Mouse (Mus musculus): ENCODE results near the gene Bmp8b. TPM values are rescaled to one million over a fixed set of nuclear protein-coding genes. Genes with fewer than 3 reads are reported as not detected.
"Not testable (repeated sequence)": the region's sequence is repeated elsewhere in the genome, so short reads cannot be mapped to it uniquely, and the experiment has no call there.

Bmp8b gene
- total RNA-seq, 2 experiments from 2014 or later, result not detected

DNA sequence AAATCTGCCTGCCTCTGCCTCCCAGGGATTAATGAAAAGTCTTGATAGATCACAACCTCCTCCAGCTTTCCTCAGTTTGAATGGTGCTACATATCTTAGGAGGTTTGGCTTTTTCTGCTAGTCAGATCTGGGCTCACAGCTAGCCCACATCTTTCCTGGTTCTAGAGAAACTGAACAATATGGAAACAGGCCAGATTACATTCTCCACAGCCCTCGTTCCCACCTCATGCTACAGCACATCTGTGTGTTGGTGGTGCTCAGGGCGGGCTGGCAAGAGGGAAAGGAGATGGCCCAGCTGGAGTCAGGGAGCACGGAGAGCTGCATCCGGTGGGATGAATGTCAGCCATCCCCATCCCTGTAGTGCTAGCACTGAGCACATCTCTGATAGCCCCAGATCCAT is 5.8 kb downstream of the Bmp8b start:
- intact Hi-C loops (cut with DNase I), result no loop called here
- no peak for DNase-seq

DNA sequence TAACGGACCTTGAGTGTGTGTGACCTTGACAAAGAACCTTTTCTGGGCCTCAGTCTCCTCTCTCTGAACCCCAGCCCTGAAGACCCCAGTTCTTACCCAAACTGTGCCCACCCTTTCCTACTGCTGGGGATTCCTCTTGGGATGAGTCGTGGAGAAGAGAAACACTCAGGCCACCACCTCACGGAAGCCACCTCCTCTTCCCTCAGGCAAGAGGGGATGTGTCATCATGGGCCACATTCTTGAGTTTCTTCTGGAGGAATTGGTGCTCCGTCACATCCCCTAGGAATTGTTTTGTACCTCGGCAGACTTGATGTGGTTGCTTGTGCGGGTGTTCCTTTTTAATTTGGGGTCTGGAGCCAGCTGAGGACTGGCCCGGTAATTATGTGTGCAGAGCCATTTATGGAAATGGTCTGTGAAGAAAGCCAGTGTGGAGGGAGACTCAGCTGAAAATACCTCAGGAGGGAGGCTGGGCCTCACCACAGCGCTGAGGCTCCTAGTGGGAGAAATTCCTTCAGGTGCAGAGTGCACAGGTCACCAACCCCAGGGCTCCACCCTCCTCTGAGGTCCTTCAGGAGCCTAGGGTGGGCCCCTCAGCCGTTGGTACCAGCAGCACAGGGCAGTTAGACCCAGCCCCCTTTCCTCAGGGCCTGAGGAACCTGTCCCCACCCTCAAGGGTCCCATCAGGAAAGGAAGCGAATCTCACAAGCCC is 6.5 kb downstream of the Bmp8b start:
- intact Hi-C loops (cut with DNase I); DNase-seq: not testable (repeated sequence)

DNA sequence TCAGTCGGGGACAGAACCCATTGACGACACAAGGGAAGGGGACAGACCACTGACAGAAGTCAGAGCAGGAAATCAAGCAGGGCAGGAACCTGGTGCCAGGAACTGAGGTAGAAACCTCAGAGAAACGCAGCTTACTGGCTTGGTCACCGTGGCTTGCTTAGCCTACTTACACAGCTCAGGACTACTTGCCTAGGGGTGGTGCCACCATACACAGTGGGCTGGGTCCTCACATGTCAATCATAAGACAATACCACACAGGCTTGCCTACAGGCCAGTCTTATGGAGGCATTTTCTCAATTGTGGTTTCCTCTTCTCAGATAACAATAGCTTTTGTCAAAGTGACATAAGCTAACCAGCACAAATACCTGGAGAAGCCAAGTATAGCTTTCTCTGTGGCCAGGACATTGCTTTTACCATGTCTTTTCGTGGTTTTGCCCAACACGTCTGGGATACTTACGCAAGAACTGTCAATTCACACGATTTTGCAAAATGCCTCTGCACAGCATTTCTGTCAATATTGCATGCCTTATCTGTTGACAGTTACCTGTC is 7.3 kb downstream of the Bmp8b start:
- intact Hi-C loops (cut with DNase I), result no loop called here
- no peak for DNase-seq

DNA sequence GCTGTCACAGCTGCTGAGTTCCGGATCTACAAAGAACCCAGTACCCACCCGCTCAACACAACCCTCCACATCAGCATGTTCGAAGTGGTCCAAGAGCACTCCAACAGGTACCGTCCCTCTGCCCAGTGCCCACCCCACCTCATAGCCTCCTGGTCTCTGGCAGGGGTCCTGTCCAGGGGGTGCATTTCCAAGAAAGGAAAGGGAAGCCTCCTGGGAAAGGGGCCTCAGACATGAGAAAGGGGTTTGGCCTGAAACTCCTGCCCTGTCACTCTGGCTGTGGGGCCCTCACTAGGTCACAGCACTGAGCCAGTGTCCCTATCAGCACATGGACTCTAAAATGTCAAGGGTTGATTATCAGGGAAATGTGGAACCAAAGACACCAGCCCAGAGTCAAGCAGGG is 9.7 kb downstream of the Bmp8b start:
- intact Hi-C loops (cut with DNase I); DNase-seq: not testable (repeated sequence)

DNA sequence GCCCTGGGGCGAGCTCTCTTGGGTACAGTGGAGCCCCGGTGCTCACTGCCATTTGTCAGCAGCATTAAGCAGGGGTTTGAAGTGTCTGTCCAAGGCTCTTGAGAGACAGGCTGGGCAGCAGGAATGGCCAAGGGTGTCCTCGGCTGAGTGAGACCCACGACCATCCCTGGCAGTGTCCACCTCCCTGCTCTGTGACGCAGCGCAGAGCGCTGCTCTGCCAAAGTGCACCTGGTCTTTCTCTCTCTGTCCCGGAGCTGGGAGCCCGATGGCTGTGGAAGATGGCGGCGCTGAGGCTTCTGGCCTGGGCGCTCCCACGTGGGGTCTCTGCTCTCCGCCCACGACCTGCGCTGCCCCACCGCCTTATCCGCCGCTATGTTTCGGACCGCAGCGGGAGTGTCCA is 11.0 kb downstream of the Bmp8b start, which contains the start of gene Oxct2b:
Oxct2b (plus strand) TSS at position 256 of the 400 bp plus-strand sequence.
- intact Hi-C loops (cut with DNase I), result no loop called here
- DNase-seq, result no peak

DNA sequence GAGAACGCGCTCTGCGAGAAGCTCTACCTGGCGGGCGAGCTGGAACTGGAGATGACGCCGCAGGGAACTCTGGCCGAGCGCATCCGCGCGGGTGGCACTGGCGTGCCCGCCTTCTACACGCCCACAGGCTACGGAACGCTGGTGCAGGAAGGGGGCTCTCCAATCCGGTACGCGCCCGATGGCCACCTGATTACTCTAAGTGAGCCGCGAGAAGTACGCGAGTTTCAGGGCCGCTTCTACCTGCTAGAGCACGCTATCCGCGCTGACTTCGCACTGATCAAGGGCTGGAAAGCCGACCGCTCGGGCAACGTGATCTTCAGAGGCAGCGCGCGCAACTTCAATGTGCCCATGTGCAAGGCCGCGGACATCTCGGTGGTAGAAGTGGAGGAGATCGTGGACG is 11.7 kb downstream of the Bmp8b start:
- DNase-seq; intact Hi-C loops (cut with DNase I): not testable (repeated sequence)

DNA sequence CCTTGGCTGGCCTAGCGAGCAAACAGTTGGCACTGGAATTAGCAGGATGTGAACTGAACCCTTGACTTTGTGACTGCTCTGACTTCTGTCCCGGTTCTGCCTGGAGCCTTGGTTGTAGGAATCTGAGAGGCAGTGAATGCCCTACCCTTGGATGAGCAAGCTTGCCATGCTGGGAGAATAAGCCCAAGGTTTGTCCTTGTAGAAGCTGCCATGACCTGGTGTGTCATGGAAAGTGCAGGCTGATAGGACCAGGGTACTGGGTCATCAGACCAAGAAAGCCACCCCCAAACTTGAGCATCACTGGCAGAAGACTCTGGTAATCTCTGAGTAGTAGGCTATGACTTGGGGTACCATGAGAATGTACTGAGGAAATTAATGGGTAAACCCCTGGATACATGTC is 16.3 kb downstream of the Bmp8b start:
- intact Hi-C loops (cut with DNase I), result no loop called here
- no peak for DNase-seq

DNA sequence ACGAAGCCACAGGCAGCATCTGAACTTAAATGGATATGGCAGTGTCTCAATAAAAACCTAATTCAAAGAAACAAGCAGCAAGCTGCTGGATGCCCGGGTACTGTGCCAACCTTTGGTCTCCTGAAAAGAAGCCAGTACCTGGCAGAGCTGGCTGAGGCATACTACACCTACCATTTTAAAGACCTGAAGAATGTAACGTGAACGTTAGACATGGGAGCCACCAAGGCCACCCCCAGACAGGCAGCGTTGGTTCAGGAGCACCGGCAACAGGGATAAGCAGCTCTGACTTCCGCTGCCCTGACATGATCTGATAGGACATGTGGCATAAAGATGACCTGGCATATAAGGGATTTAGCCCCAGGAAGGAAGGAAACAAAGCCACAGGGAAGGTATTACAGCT is 21.7 kb downstream of the Bmp8b start:
- DNase-seq, result no peak
- intact Hi-C loops (cut with DNase I), result no loop called here

DNA sequence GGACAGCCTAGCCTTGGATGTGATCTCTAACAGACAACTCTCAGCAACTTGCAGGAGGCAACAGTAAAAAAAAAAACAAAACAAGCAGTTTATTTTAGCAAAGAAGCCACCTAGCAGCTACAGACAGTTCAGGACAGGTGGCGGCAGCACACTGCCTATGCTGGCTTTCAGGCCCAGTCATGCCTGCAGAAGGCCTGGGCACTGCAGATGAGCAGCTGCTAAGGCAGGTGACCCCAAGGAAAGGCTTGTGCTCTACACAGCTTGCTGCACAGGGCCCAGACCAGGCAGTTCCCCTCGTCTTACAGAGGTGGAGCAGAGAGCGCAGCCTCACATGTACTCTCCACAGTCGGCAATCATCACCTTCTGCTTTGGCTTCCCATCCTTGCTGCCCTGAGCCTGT is 22.1 kb downstream of the Bmp8b start:
- intact Hi-C loops (cut with DNase I), result no loop called here
- no peak for DNase-seq

DNA sequence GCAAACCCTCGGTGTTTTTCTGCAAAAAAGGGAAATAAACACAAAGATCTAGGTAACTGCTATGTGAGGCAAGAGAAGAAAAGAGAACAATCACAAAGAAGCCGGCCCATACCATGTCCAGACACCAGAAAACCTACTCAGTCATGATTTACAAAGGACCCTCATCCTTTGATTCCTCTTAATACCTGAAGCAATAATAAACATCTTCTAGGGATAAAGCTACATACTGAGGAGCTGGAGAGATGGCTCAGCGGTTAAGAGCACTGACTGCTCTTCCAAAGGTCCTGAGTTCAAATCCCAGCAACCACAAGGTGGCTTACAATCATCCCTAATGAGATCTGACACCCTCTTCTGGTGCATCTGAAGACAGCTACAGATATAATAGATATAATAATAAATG is 32.6 kb downstream of the Bmp8b start:
- intact Hi-C loops (cut with DNase I), result no loop called here
- no peak for DNase-seq

DNA sequence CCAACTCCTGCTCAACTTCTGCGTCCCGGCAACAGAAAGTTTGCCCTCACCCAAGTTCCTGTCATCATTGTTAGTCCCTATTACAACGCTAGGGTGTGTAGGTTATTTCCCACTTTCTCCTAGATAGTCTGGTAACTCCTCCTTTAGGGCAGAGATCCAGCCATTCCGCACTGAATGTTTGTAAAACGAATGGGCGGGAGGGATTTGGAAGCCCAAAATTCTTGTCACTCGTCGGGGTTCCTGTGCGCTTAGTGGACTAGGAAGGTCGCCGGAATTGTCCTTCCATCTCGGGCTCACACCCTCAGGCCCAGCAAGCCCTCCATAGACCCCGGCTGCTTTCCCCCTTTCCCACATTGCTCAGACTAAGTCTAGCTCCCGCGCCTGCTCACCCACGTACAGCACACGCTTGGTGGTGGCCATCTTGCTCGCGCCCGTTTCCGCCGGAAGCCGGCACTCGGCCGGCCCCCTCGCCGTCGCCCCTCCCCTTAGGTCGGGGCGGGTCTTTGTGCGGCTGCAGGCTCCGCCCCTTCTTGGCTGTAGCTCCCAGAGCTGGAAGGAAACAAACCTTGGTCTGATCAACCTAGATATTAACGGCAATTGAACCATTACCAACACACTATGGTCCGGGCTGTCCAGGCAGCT is 34.7 kb downstream of the Bmp8b start, which contains the start of gene Ppie:
Ppie (minus strand) TSS at position 439 of the 642 bp plus-strand sequence.
- intact Hi-C loops (cut with DNase I), result no loop called here
- peak; percentile 83 to 87 for DNase-seq

DNA sequence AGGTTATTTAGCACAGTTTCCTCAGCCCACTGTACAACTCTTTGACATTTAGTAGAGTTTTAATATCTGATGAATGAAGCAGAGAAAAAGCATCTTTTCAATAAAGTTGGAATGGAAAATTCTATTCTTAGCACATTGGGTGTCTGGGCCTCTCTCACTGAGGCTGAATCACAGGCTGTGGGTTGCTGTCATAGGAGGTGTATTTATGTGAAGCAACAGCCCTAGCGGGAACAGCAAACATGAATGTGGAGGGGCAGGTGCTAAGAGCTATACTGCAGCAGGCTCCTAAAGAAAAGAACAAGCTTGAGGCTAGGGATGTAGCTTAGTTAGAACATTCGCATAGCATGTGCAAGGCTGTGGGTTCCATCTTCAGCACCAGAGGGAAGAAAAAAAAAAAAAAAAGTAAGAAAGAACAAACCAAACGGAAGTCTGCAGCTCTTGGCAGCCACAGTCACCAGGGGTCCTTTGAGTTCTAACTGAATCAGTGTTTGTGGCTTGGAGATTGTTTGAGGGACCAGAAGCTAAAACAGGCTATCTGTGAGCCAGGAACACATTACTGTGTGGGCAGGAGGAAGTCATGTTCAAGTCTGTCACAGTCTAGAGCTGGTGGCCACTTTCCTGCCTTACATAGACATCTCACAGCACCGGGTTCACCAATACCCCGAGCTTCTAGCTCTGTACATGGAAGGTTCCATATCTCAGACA is 42.6 kb downstream of the Bmp8b start:
- intact Hi-C loops (cut with DNase I), result no loop called here
- DNase-seq, result no peak

DNA sequence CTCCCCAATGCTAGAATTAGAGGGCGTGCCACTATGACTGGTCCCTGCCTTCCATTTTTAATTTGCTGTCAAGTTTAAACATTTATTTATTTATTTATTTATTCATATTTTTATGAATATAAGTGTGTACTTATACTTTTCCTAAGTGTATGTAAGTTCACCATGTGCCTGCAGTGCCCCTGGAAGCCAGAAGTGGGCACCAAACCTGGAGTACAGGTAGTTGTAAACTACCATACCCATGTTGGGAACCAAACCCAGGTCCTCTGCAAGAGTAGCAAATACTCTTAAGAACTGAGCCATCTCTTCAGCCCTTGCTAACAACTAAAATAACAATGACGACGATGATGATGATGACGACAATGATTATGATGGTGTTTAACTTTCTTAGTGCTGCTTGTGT is 47.0 kb downstream of the Bmp8b start:
- DNase-seq, result no peak
- intact Hi-C loops (cut with DNase I), result no loop called here

DNA sequence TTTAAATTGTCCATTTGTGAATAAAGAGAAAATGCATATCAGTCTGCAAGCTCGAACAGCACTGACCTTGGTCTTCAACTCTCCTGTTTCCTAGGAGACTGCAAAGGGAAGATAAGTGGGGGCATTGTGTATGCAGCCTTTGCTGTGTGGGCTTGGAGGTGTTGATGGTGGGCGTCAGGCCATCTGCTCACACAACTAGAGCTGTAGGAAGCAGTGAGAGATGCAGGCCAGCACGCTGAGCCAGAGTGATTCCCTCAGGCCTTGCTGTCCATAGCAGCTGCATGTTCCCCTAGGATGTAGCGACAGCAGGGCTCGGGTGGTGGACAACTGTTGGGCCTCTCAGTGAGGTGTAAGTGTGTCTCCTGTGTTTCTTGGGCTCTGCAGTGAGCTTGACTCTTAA is 48.0 kb downstream of the Bmp8b start:
- intact Hi-C loops (cut with DNase I), result no loop called here
- DNase-seq, result no peak

DNA sequence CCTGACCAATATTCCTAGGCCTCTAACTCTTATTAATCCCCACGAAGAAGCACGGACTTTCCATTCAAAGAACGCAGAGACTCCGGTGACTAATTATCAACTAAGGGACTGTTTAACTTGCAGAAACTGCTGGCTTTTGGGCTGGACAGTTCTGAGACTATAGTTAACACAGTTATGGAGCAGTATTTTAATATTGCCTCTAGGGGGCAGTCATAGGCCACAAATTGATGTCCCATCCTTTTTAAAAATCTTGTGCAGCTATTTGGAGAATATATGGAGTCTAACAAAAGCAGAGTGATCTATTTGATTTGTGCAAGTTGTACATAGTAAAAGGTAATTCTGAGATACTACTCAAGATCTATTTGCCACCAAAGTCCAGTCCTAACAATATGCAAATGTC is 50.0 kb downstream of the Bmp8b start:
- peak; percentile 14 to 48 for DNase-seq
- intact Hi-C loops (cut with DNase I), result loop anchor here (5.0 kb wide), 1 partner anchor 62 kb away; no protein-coding TSS in a partner anchor

DNA sequence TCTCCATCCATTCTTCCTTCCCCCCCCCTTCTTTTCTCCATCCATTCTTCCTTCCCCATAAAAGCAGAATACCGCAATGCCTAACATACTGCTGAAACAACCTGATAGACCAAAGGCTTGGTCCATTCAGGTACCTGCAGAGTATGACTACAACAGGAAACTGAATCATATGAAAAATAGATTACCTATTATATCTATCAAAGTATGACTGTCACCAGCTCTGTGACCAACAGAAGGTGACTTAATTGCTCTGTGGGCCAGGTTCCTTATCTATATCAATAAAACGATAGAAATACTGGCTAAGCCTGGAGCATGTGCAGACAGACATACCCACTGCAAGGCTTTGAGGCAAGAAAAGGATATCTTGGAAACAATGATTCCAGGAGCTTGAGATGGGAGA is 50.5 kb downstream of the Bmp8b start:
- DNase-seq, result no peak

DNA sequence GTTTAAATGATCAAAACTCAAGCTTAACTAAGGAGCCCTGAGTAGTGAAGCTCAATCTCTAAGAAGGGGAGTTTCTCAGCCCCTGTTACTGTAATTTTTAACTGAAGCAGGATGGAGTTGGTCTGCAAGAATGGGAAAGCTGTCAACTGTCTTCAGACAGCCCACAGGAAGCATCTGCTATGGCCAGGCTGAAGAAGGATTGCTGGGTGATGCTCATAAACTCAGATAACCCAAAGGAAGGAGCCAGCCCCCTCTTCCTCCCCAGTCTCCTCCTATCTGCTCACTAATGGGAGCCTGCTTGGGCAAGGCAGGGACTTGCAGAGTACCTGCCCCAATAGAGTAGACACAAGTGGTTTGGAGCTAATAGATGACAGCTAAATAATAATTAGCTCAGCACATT is 50.9 kb downstream of the Bmp8b start:
- intact Hi-C loops (cut with DNase I), result loop anchor here (2.0 to 5.0 kb wide), 2 partner anchors 61 to 99 kb away; no protein-coding TSS in a partner anchor
- no peak for DNase-seq

More for the DNA sequence above, 50.5 kb downstream of the Bmp8b start:
- intact Hi-C loops (cut with DNase I), result loop anchor here (5.0 kb wide), 1 partner anchor 62 kb away; no protein-coding TSS in a partner anchor

DNA sequence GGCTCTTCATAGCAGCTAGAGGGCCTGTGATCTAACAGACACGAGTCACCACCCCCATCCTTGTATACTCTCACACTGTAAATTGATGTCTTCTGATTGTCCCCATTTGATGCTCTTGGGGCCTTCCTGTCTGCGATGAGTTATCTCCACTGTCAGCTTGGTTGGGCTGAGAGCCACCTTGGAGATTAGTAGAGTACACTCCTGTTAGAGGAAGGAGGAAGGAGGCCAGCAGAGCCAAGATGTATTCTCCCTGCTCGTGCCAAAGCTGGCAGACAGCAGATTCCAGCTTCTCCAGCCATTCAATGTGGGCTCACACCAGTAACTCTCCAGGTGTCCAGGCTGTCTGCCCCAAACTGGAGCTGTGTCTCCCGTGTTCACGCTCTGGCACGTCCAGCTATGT is 55.6 kb downstream of the Bmp8b start:
- DNase-seq, result no peak
- intact Hi-C loops (cut with DNase I), result no loop called here

DNA sequence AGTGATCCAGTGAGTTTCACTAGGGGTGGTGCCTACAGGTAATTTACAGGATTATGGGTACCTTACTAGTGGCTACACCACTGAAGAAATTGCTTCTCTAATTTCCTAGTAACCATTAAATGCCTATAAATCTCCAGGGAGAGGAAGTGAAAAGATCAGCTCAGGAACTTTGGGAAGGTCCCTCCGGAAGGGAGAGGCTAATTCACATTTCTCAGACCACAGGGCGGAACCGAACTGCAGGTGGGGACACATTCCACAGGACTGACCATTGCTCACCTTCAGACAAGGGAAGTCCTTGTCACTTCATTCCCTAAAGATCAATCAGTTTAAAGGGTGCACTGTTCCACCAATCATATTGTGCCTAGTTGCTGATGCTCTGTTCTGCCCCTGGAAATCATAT is 56.3 kb downstream of the Bmp8b start:
- DNase-seq; intact Hi-C loops (cut with DNase I): not testable (repeated sequence)

DNA sequence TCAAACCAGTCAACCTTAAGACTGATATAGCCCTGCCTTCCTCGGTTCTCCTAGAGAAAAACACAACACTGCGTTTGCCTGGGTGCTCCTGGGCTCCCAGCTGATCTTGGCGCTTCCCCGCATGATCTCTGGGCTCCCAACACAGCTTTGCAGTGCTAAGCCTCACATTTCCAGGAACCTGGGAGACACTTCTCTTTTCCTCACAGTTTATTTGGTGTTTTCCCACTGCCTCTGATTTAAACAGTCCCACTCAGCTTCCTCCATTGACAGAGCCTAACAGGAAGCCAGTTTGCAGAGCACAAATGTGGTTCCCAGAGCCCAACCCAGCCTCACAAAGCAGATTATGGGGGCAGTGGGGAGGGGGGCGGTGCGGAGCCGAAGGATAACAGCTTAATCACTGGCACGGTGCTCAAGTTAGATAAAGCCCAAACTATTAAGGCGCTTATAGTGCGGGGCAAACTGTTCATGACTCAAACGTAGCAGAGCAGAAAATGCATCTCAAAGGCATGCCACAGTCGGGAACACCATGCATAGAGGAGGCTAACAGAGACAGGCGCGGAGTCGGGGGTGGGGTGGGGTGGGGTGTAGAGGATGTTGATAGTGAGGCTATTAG is 57.4 kb downstream of the Bmp8b start:
- no peak for DNase-seq
- intact Hi-C loops (cut with DNase I), result no loop called here

DNA sequence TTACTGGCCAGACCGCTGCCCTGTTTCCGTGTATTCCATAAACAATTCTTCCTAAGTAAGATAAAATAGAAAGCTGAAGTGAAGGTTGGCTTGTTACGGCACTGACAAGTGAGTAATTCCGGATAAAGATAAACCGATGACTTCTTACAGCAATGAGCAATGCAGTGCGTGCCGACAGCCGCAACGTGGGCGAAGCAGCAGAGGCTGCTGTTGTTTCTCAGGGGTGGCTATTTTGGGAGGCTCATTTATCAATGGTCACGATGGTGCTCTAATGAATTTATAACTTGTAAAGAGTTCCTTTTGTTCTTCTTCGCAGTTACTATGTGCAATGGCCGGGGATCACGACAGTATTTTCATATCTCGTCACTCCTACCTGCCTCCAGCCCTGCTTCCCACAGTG is 59.2 kb downstream of the Bmp8b start:
- DNase-seq, result no peak

More for the DNA sequence above, 59.2 kb downstream of the Bmp8b start:
- intact Hi-C loops (cut with DNase I), result no loop called here

Measured in heart, postnatal 14 days (tissue).